In genomic region chr5:123933957-123934591, GRCm38 (mm10) we compare ENCODE assay signal across 8 mouse cellular contexts. TPM values are rescaled to one million over a fixed set of nuclear protein-coding genes. Genes with fewer than 3 reads are reported as not detected.
DNase-seq lines count a peak whose midpoint lies in the region; ATAC-seq and TF ChIP-seq lines count a peak whose summit lies in the region.

No protein-coding gene starts in this region.

- ATAC-seq in forebrain, postnatal 0 days: no peak
- ATAC-seq in forebrain, embryonic 15.5 days (replicated peaks): no peak
- no peak for ATAC-seq in heart, postnatal 0 days (ENCODE audit: insufficient read depth, low read depth)
- ATAC-seq in neural tube, embryonic 13.5 days (ENCODE audit: low read depth): no peak

- WGBS in forebrain, postnatal 0 days: 48% methylated on average over 18 of the region's 18 CpGs
- 37% methylated on average over 18 of the region's 18 CpGs for WGBS in forebrain, embryonic 15.5 days
- WGBS in heart, postnatal 0 days: 26% methylated on average over 18 of the region's 18 CpGs
- 41% methylated on average over 18 of the region's 18 CpGs for WGBS in neural tube, embryonic 13.5 days

- TF ChIP-seq CTCF in forebrain, postnatal 0 days (IDR thresholded peaks at IDR 0.05; ENCODE audit: low read depth): peak; percentile 50
- TF ChIP-seq CTCF in testis, adult 2 months (IDR thresholded peaks at IDR 0.05; ENCODE audit: control insufficient read depth, insufficient read depth, insufficient replicate concordance, low read depth, low read length): peak; percentile 32; the same call in 1 of the 2 replicates
- TF ChIP-seq CTCF in heart, postnatal 0 days (IDR thresholded peaks at IDR 0.05; ENCODE audit: low read depth): peak; percentile 36; the same call in 1 of the 2 replicates

- no peaks in the 10 kb centered on the region for H3K4me1 ChIP-seq in forebrain, postnatal 0 days (ENCODE audit: insufficient read depth)
- peaks cover 7% of the 10 kb centered on the region for H3K4me1 ChIP-seq in forebrain, embryonic 15.5 days
- H3K4me1 ChIP-seq in testis, adult 2 months (ENCODE audit: control insufficient read depth, insufficient read depth, low read length): peaks cover 10% of the 10 kb centered on the region
- peaks cover 6% of the 10 kb centered on the region; the same call in 1 of the 2 replicates for H3K4me1 ChIP-seq in heart, postnatal 0 days (ENCODE audit: control insufficient read depth, insufficient read depth)
- H3K4me1 ChIP-seq in neural tube, embryonic 13.5 days (replicated peaks): peaks cover 12% of the 10 kb centered on the region

- TF ChIP-seq EP300 in heart, postnatal 0 days (IDR thresholded peaks at IDR 0.05; ENCODE audit: low read depth): no peak

- no peaks in the 10 kb centered on the region for H3K27me3 ChIP-seq in forebrain, postnatal 0 days (ENCODE audit: insufficient read depth, low read length)
- no peaks in the 10 kb centered on the region for H3K27me3 ChIP-seq in forebrain, embryonic 15.5 days
- H3K27me3 ChIP-seq in testis, adult 2 months (ENCODE audit: control insufficient read depth, insufficient read depth, low read length): no peaks in the 10 kb centered on the region
- H3K27me3 ChIP-seq in heart, postnatal 0 days (ENCODE audit: control insufficient read depth, insufficient read depth, low read length): no peaks in the 10 kb centered on the region
- H3K27me3 ChIP-seq in neural tube, embryonic 13.5 days: no peaks in the 10 kb centered on the region

- DNase-seq in forebrain, postnatal 0 days: no peak
- DNase-seq in testis, postnatal 14 days (ENCODE audit: low spot score): no peak
- no peak for DNase-seq in heart, postnatal 0 days (ENCODE audit: low spot score)
- DNase-seq in right cerebral cortex, postnatal 14 days: no peak
- no peak for DNase-seq in ovary, postnatal 10 days (ENCODE audit: low spot score)

- no peak for TF ChIP-seq POLR2A in testis, adult 2 months (IDR thresholded peaks at IDR 0.05; ENCODE audit: control insufficient read depth, low read depth, low read length)

- no peaks in the 10 kb centered on the region for H3K36me3 ChIP-seq in forebrain, postnatal 0 days (ENCODE audit: insufficient read depth)
- no peaks in the 10 kb centered on the region for H3K36me3 ChIP-seq in forebrain, embryonic 15.5 days
- no peaks in the 10 kb centered on the region; the same call in none of the 2 replicates for H3K36me3 ChIP-seq in testis, adult 2 months (ENCODE audit: control insufficient read depth, insufficient read depth, low read length)
- no peaks in the 10 kb centered on the region for H3K36me3 ChIP-seq in heart, postnatal 0 days (replicated peaks; ENCODE audit: control insufficient read depth, insufficient read depth, low read length)
- H3K36me3 ChIP-seq in neural tube, embryonic 13.5 days: no peaks in the 10 kb centered on the region

- H3K9ac ChIP-seq in forebrain, postnatal 0 days: no peak overlapping the region
- H3K9ac ChIP-seq in forebrain, embryonic 15.5 days (replicated peaks): no peak overlapping the region
- H3K9ac ChIP-seq in heart, postnatal 0 days (replicated peaks; ENCODE audit: low read depth, low read length): no peak overlapping the region
- H3K9ac ChIP-seq in neural tube, embryonic 13.5 days: 0 out of 2 replicates have a peak overlapping the region, but pooled peaks have one; percentile 34

- H3K4me2 ChIP-seq in forebrain, postnatal 0 days (ENCODE audit: low read depth): no peak overlapping the region
- H3K4me2 ChIP-seq in forebrain, embryonic 15.5 days (replicated peaks): no peak overlapping the region
- H3K4me2 ChIP-seq in heart, postnatal 0 days (ENCODE audit: low read depth, low read length): peak overlapping the region; percentile 13; the same call in 1 of the 2 replicates
- no peak overlapping the region for H3K4me2 ChIP-seq in neural tube, embryonic 13.5 days

- H3K4me3 ChIP-seq in forebrain, postnatal 0 days (ENCODE audit: low read depth, low read length): no peak overlapping the region
- H3K4me3 ChIP-seq in forebrain, embryonic 15.5 days: no peak overlapping the region
- no peak overlapping the region for H3K4me3 ChIP-seq in testis, adult 2 months (ENCODE audit: control insufficient read depth, low read depth, low read length)
- H3K4me3 ChIP-seq in heart, postnatal 0 days (ENCODE audit: low read depth, low read length): no peak overlapping the region
- no peak overlapping the region for H3K4me3 ChIP-seq in neural tube, embryonic 13.5 days

- H3K9me3 ChIP-seq in forebrain, postnatal 0 days (ENCODE audit: low read length): no peaks in the 10 kb centered on the region
- no peaks in the 10 kb centered on the region for H3K9me3 ChIP-seq in forebrain, embryonic 15.5 days
- H3K9me3 ChIP-seq in heart, postnatal 0 days (replicated peaks; ENCODE audit: control insufficient read depth, low read length): no peaks in the 10 kb centered on the region
- no peaks in the 10 kb centered on the region for H3K9me3 ChIP-seq in neural tube, embryonic 13.5 days

- H3K27ac ChIP-seq in forebrain, postnatal 0 days (ENCODE audit: low read depth, low read length): no peak overlapping the region
- H3K27ac ChIP-seq in forebrain, embryonic 15.5 days (replicated peaks): no peak overlapping the region
- no peak overlapping the region for H3K27ac ChIP-seq in testis, adult 2 months (ENCODE audit: control insufficient read depth, insufficient read depth, low read depth, low read length)
- no peak overlapping the region for H3K27ac ChIP-seq in heart, postnatal 0 days (ENCODE audit: low read depth)
- no peak overlapping the region for H3K27ac ChIP-seq in neural tube, embryonic 13.5 days (replicated peaks)

RNA-seq across cellular contexts. Expression of gene Ccdc62, which starts 3.6 kb away (rescaled TPM):
- total RNA-seq in forebrain, postnatal 0 days (2014; rRNA removed): 3.6 and 3.7 TPM in 2 replicates
- 3.3 and 3.7 TPM in 2 replicates for polyA plus RNA-seq in forebrain, postnatal 0 days (2015; fragmentation: Nextera tagmentation; extraction: Ambion mirVana)
- polyA plus RNA-seq in forebrain, embryonic 15.5 days (2015; fragmentation: Nextera tagmentation; extraction: Ambion mirVana): 3.5 and 5.8 TPM in 2 replicates
- 70.8 and 79.8 TPM in 2 replicates for polyA plus RNA-seq in testis, adult 2 months (2012; rRNA removed)
- 2.0 and 11.5 TPM in 2 replicates for total RNA-seq in heart, postnatal 0 days (2014; rRNA removed; ENCODE audit: low replicate concordance)
- 5.8 and 7.0 TPM in 2 replicates for polyA plus RNA-seq in heart, postnatal 0 days (2015; fragmentation: Nextera tagmentation; extraction: Ambion mirVana)
- polyA plus RNA-seq in neural tube, embryonic 13.5 days (2015; fragmentation: Nextera tagmentation; extraction: Ambion mirVana): 6.9 and 7.0 TPM in 2 replicates

RNA-seq across cellular contexts. Expression of gene Gm43518, which starts 6.9 kb away (rescaled TPM):
- 0.38 and 0.57 TPM in 2 replicates for total RNA-seq in forebrain, postnatal 0 days (2014; rRNA removed)
- 0.30 and 1.2 TPM in 2 replicates for polyA plus RNA-seq in forebrain, postnatal 0 days (2015; fragmentation: Nextera tagmentation; extraction: Ambion mirVana)
- 1.8 and 3.7 TPM in 2 replicates for polyA plus RNA-seq in forebrain, embryonic 15.5 days (2015; fragmentation: Nextera tagmentation; extraction: Ambion mirVana)
- polyA plus RNA-seq in testis, adult 2 months (2012; rRNA removed): 10.8 and 12.3 TPM in 2 replicates
- not detected in 2 replicates for total RNA-seq in heart, postnatal 0 days (2014; rRNA removed; ENCODE audit: low replicate concordance)
- polyA plus RNA-seq in heart, postnatal 0 days (2015; fragmentation: Nextera tagmentation; extraction: Ambion mirVana): 1.6 and 1.8 TPM in 2 replicates
- polyA plus RNA-seq in neural tube, embryonic 13.5 days (2015; fragmentation: Nextera tagmentation; extraction: Ambion mirVana): 3.6 and 3.8 TPM in 2 replicates

RNA-seq across cellular contexts. Expression of gene Denr, which starts 27.1 kb away (rescaled TPM):
- 25.2 and 25.3 TPM in 2 replicates for total RNA-seq in forebrain, postnatal 0 days (2014; rRNA removed)
- 128 and 130 TPM in 2 replicates for polyA plus RNA-seq in forebrain, postnatal 0 days (2015; fragmentation: Nextera tagmentation; extraction: Ambion mirVana)
- 143 and 146 TPM in 2 replicates for polyA plus RNA-seq in forebrain, embryonic 15.5 days (2015; fragmentation: Nextera tagmentation; extraction: Ambion mirVana)
- polyA plus RNA-seq in testis, adult 2 months (2012; rRNA removed): 40.6 and 55.0 TPM in 2 replicates
- total RNA-seq in heart, postnatal 0 days (2014; rRNA removed; ENCODE audit: low replicate concordance): 5.4 and 5.9 TPM in 2 replicates
- polyA plus RNA-seq in heart, postnatal 0 days (2015; fragmentation: Nextera tagmentation; extraction: Ambion mirVana): 110 and 112 TPM in 2 replicates
- polyA plus RNA-seq in neural tube, embryonic 13.5 days (2015; fragmentation: Nextera tagmentation; extraction: Ambion mirVana): 133 and 136 TPM in 2 replicates

RNA-seq across cellular contexts. Expression of gene Hip1r, which starts 39.4 kb away (rescaled TPM):
- total RNA-seq in forebrain, postnatal 0 days (2014; rRNA removed): 52.2 and 55.0 TPM in 2 replicates
- 22.2 and 29.8 TPM in 2 replicates for polyA plus RNA-seq in forebrain, postnatal 0 days (2015; fragmentation: Nextera tagmentation; extraction: Ambion mirVana)
- polyA plus RNA-seq in forebrain, embryonic 15.5 days (2015; fragmentation: Nextera tagmentation; extraction: Ambion mirVana): 26.9 and 27.5 TPM in 2 replicates
- 8.7 and 11.0 TPM in 2 replicates for polyA plus RNA-seq in testis, adult 2 months (2012; rRNA removed)
- total RNA-seq in heart, postnatal 0 days (2014; rRNA removed; ENCODE audit: low replicate concordance): 16.3 and 29.2 TPM in 2 replicates
- polyA plus RNA-seq in heart, postnatal 0 days (2015; fragmentation: Nextera tagmentation; extraction: Ambion mirVana): 9.3 and 11.9 TPM in 2 replicates
- 17.1 and 22.3 TPM in 2 replicates for polyA plus RNA-seq in neural tube, embryonic 13.5 days (2015; fragmentation: Nextera tagmentation; extraction: Ambion mirVana)

RNA-seq across cellular contexts. Expression of gene Hcar1, which starts 54.3 kb away (rescaled TPM):
- 0.62 and 1.00 TPM in 2 replicates for total RNA-seq in forebrain, postnatal 0 days (2014; rRNA removed)
- 0.60 and 0.61 TPM in 2 replicates for polyA plus RNA-seq in forebrain, postnatal 0 days (2015; fragmentation: Nextera tagmentation; extraction: Ambion mirVana)
- polyA plus RNA-seq in forebrain, embryonic 15.5 days (2015; fragmentation: Nextera tagmentation; extraction: Ambion mirVana): 0.24 and 0.29 TPM in 2 replicates
- polyA plus RNA-seq in testis, adult 2 months (2012; rRNA removed): 0.05 and 0.17 TPM in 2 replicates
- total RNA-seq in heart, postnatal 0 days (2014; rRNA removed; ENCODE audit: low replicate concordance): 5.3 TPM in 1 of 2 replicates, not detected in the other
- 0.18 and 0.19 TPM in 2 replicates for polyA plus RNA-seq in heart, postnatal 0 days (2015; fragmentation: Nextera tagmentation; extraction: Ambion mirVana)
- 0.42 and 0.52 TPM in 2 replicates for polyA plus RNA-seq in neural tube, embryonic 13.5 days (2015; fragmentation: Nextera tagmentation; extraction: Ambion mirVana)
